Mouse (Mus musculus) left cerebral cortex, postnatal 10 days (tissue): Measurements from ENCODE around the gene Chmp6. TPM values are rescaled to one million over a fixed set of nuclear protein-coding genes. Genes with fewer than 3 reads are reported as not detected.

Experiments used
- DNase-seq, 2 experiments: peaks; one replicate each; pipeline ENCODE4 v3.0.0; 2021 to 2022; ENCODE audit warnings: low spot score in 2 of 2, mixed read lengths in 1 of 2; ENCODE audit errors: extremely low spot score in 1 of 2
- intact Hi-C: fragments of 180-260 bp; cut with DNase I; formaldehyde crosslinking; loops from one replicate; pipeline ENCODE4 v1.15.1; 2025
- total RNA-seq, 2 experiments: library from RNA; stranded (reverse); gene quantifications; 2 replicates each; pipeline ENCODE4 v1.2.3; 2021

The Chmp6 gene
- total RNA-seq, 2 experiments from 2014 or later, result 43.0 to 46.9 TPM

DNA sequence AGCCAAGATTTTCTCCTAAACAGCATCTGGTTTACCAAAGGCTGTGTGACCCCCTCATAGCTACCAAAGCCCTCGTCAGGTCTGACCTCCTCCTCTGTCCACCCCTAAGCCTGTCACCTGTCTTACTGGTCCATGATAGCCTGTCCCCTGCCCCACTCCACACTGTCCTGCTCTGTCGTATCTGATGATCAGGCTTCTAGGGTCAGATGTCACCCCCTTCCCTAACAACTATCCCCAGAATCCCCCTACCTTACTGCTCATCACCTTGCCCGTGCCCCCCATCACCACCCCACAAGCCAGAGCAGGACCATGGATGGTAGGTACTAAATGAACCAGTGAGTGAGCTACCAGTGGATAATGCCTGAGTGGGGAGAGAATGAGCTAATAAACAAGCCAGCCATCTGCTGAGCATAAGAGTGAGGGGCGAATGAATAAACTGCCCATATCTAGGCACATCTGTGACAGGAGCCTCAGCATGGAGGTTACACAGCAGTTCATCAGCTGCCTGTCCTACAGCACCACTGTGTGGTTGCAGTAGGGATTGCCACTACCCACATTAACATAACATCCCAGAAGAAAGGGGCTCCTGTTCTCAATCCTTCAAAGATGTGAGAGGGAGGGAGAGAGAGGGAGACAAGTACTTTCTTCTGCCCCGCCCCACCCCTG is 8.5 kb upstream of the Chmp6 start:
- DNase-seq, result peak; percentile 73 to 75
- intact Hi-C loops, result loop anchor here (1.0 to 10.0 kb wide), 3 partner anchors 38 to 560 kb away; partner anchors contain the start of gene Baiap2

DNA sequence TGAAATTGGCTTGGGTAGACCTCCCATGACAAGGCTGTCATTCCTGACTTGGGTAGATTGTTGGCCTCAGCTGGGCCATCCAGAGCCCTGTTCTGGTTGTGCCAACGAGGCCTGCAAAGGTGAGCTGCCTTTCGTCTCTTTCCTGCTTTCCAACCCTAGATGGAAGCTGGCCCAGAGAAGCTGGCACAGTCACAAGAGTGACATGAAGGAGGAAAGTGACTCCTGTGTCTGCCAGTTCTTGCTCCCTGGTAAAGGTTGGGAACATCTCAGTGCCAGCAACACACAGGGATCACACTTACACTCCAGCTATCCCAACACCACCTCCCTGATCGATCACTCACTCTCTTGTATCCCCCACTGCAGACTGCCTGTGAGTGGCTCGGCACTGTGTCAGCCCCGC is 7.4 kb upstream of the Chmp6 start:
- intact Hi-C loops, result loop anchor here (1.0 to 10.0 kb wide), 3 partner anchors 37 to 561 kb away; partner anchors contain the start of gene Baiap2
- no peak for DNase-seq

DNA sequence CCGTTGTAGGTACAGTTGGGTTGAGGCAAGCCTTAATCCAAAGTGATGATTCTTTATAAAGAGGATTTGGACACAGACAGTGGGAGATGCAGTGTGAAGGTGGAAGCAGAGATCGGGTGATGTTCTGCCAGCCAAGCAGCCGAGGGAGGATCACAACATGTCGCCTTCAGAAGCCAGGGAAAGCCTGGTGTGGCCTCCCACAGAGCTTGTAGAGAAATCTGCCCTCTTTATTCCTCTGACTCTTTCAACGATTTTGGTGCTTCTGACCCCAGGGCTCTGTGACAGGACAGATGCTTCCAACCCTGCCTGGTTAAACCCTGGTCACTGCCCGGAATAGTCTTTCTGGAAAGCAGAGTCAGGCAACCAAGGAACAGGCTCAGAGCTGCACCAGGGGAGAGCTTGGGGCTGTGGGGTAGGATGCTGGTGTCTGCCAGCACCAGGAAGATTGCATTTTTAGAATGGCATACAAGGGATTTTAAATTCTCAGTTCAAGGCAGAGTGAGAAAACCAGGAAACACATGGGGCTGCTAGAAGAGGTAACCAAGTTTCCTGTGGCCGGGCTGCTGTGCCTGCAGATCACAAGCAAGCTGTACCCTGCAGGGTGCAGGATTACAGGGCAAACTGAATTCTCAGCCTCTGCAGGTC is 6.1 kb upstream of the Chmp6 start:
- intact Hi-C loops, result loop anchor here (5.0 to 10.0 kb wide), 2 partner anchors 35 to 562 kb away; partner anchors contain the start of gene Baiap2
- DNase-seq, result no peak

DNA sequence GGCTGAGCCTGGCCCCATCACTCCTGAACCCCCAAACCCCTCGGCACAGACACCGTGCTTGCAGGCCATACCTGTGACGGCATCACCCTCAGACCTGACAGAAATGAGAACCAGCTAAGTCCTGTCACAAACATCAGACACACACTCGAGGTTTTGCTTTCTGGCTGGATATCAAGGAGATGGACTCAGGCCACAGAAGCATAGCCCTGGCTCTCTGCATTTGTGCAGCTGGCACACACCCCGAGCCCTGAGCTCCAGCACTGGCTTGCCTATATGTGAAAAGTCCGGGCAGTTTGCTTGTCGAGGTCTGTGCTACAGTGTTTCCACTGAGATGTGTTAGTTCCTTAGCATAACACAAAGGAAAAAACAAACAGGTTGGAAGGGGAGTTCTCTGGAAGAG is 5.5 kb upstream of the Chmp6 start:
- DNase-seq, result no peak
- intact Hi-C loops, result loop anchor here (5.0 to 10.0 kb wide), 2 partner anchors 35 to 563 kb away; partner anchors contain the start of gene Baiap2

DNA sequence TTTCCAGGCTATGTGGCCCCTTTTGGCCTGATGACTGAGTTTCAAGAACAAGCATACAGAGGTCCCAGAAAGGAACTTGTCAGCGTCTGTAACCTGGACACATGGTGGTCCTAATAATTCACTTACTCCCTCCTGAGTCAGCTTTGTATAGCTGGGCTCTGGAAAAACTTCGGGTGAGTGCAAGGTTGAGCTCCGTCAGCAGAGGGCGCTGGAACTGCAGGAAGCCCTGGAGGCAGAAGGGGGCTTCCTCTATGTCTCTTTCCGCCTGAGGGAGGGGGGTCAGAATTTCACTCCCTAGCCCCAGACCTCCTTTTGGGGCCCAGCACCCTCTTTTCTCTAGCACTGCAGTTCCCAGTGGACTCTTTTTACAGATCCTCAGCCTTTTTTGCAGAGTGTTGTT is 3.8 kb upstream of the Chmp6 start:
- peak; percentile 57 to 80 for DNase-seq
- intact Hi-C loops, result loop anchor here (5.0 to 10.0 kb wide), 2 partner anchors 33 to 565 kb away; partner anchors contain the start of gene Baiap2

DNA sequence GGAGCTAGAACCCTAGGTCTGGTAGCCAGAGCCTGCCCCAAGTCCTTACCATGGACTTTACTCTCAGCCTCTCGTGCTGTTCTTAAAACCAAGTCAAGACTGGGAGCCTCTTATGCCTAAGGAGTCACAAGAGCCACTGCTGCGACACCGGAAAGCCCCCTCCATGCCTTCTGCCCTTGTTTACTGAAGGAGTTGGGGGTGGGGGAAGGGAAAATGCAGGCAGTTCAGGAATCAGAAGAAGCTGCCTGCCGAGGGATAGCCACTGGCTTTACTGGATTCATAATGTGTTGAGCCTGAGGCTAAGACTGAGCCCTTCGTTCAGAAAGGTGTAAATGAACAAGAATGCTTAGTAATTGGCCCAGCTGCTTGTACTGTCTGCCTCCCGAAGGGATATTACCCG is 396 bp upstream of the Chmp6 start:
- DNase-seq, result no peak
- intact Hi-C loops, result loop anchor here (2.0 kb wide), 1 partner anchor 78 kb away; no protein-coding TSS in a partner anchor

DNA sequence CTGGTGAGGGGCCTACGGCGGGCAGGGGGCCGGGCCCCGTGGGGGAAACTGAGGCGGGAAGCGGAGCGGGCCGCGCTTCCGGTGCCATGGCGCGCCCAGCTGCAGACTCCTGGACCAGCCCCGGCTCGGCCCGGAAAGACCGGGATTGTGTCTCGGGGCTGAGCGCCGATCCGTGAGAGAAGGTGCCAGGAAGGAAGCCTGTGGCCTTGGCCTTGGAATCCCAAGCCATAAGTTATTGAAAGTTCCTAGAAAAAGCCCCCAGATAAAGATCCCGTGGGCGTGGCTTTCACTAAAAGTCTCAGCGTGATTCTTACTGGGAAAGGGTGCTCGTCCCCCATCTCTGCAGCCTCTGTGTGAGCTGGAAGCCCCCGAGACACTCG is 684 bp downstream of the Chmp6 start:
- DNase-seq, result no peak
- intact Hi-C loops, result loop anchor here (2.0 kb wide), 1 partner anchor 77 kb away; no protein-coding TSS in a partner anchor

DNA sequence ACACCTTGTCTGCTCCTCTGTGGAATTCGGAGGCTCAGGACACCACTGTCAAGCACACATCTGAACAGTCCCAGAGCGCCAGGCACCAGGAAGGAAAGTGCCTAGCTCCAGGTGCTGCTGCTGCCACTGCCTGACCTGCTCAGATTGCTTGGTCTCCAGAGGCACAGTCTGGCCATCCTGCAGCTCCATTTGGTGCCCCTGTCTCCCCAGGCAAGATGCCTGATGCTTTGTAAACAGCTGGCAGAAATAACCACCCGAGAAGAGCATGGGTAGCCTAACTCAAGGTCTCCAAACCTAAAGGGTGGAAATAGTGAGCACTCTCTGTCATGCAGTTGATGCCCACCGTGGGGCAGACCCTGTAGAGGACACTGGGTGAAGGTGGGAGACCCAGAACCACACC is 1.1 kb downstream of the Chmp6 start:
- DNase-seq, result no peak
- intact Hi-C loops, result no loop called here

DNA sequence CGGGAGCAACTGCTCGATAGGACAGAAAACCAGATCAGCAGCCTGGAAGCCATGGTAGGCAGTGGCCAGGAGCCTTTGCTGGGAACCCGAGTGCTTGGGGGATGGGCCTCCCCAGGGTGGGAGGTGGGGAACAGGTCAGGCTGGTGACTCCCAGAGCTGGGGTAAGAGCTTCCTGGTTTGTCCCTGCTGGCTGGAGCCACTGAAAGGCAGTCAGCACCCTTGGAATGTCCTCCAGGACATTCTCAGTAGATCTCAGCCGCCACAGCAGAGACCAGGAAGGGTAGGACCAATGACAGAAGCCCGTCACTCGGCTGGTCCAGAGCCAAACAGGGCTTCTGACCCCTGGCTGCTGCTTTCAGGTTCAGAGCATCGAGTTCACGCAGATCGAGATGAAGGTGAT is 2.4 kb downstream of the Chmp6 start:
- DNase-seq, result peak in 1 of 2 experiments; percentile 49
- intact Hi-C loops, result no loop called here

DNA sequence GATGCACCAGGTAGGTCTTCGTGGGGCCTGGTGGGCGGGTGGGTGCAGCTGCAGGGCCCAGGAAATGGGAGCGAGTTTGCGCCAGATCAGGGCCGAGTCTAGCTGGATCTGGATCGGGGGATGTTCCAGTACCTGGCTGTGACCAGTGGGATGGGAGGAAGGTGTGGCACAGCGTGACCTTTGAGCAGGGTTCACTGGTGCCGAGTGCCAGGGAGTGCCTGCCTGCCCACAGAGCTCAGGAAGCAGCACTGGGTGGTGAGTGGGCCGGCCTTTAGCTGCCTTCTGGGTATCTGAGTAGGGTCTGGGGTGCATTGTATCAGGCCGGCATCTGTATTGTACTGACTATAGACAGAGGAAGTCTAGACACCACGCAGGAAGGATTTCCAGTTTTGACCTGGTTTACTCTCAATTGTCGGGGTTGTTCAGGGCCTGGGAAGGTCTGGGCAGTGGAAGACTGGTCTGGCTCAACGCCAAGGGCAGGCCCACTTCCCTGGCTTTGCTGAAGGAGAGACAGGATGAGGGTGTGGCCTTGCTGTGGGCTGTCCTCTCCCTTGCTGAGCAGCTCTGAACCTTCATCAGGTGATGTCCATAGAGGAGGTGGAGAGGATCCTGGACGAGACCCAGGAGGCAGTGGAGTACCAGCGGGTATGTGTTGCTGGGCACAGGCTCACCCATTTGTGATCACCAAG is 3.0 kb downstream of the Chmp6 start:
- peak in 1 of 2 experiments; percentile 89 for DNase-seq
- intact Hi-C loops, result no loop called here

DNA sequence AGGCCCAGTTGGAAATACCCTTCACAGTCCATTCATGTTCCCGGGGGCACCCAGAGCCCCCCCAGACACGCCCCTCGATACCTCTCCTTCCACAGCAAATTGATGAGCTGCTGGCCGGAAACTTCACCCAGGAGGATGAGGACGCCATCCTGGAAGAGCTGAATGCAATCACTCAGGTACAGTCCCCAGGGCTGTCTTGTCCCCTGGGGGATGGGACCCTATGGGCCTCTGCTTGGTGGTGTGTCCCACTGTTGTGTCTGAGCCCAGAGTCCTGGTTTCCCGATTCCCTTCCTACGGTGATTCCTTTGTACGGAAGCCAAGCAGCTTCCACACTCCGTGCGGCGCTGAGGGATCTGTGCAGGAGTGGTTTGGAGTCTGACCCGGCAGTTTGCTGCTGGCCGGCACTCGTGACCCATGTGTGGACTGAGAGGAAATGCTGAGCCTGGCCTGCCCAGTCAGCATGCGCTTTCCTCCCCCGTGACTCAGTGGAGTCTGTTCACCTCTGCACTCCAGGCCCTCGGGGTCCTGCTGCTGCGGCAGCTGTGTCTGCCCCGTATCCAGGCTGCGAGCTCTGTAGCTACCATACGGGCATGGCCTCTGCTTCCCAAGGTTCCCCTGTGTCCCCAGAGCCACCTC is 3.7 kb downstream of the Chmp6 start:
- intact Hi-C loops, result no loop called here
- DNase-seq, result peak in 1 of 2 experiments; percentile 73

DNA sequence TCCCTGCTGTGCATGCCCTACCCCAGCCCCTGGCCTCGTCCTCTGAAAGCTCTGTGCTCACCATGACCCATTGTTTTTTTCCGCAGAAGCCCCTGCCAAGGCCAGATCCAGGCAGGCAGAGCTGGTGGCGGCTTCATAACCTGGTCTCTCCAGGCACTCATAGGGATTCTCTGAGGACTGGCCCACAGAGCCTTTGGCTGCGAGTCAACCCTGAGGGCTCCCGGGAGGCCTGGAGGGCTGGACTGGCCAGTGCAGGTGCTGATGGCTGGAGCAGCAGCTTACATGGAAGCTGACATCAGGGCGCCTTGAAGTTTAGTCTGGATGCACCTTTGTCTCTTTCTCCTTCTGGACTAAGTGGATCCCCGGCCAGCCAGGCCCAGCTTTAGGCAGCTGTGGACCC is 5.3 kb downstream of the Chmp6 start:
- no peak for DNase-seq
- intact Hi-C loops, result no loop called here

DNA sequence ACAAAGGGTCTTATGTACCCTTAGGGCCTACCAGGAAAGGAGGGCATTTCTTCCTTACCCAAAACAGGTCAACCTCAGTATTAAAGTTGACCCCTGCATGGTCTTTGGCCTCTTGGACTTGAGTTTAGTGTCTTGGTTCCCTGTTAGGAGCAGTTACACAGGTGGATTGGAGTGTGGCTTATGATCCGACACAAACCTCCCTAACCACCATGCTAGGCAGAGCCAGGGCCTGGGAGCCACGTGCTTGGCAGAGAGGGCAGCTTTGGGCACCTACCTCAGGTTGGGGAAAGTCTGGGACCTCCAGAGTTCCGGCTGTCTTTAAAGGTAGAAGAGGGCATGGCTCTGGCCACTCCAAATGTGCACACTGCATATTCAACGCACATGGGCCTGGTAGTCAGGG is 6.2 kb downstream of the Chmp6 start:
- DNase-seq, result peak in 1 of 2 experiments; percentile 18
- intact Hi-C loops, result no loop called here

DNA sequence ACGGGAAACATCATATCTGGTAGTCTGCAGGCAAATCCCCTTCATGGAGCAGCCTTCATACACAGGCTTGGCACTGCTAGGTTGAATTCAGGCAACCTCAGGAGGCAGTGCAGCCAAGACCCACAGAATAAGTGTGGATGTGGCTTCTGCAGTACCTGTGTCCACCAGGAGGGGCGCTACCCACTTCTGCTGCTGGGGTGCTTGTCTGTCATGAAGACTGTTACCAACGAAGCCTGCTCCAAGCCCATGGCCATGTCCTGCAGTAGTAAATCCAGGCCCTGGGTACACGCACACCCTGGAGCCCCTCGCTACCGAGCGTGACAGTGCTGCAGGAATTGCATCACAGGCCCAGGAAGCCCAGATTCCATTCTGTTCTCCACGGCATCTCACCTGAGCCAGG is 6.7 kb downstream of the Chmp6 start:
- intact Hi-C loops, result no loop called here

DNA sequence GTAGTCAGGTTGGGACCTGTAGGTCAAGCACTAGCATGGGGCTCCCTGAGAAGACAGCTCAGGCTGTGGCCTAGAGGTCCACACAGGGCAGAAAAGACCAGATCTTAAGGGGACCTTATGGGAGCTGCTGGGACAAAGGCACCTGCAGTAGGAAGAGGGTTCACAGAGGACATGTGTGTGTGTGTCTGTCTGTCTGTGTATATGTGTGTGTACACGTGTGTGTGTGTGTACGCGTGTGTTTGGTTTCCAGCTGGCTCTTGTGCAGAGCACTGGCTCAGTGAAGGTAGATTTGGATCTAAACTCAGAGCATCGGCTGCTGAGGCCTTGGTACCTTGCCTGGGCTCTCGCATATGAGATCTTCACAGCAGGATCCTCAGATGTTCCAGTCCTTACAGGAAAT is 7.4 kb downstream of the Chmp6 start:
- intact Hi-C loops, result no loop called here
- DNase-seq, result peak in 1 of 2 experiments; percentile 21

More for the DNA sequence above, 6.7 kb downstream of the Chmp6 start:
- peak; percentile 65 to 86 for DNase-seq

DNA sequence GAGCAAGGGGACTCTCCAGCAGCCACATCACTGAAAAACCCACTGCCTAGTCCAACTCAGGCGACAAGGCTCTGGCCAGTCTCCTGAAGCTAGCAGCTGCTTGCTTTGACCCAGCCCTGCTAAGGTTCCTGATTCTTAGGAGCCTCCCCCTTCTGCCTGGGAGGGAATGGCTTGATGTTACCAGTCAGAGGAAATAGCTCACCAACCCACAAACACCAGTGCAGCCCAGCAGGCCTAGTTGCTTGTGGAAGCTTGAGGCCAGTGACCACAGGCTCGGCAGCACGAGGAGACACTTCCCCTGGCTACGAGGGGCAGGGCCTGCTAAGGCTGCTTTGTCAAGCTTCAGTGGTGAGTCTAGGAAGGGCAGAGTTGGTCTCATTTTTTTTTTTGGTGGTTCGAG is 11.9 kb downstream of the Chmp6 start:
- intact Hi-C loops, result no loop called here
- peak in 1 of 2 experiments; percentile 60 for DNase-seq

DNA sequence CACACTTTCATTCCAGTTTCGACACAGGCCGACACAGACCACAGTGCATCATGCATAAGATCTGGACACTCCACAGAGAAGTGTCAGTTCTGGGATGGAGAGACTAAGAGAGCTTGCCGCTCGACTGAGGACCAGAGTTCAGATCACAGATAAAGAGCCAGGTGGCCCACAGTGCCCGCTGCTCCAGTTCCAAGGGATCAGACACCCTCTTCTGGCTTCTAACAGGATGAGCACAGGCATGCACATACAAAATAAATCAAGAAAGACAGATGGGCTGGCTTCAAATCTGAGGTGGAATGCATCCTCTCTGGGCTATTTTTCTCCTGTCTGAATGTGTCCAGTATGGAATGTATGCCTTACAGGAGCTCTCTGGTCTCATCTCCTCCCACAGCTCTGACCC is 13.5 kb downstream of the Chmp6 start:
- intact Hi-C loops, result no loop called here
- DNase-seq, result no peak

DNA sequence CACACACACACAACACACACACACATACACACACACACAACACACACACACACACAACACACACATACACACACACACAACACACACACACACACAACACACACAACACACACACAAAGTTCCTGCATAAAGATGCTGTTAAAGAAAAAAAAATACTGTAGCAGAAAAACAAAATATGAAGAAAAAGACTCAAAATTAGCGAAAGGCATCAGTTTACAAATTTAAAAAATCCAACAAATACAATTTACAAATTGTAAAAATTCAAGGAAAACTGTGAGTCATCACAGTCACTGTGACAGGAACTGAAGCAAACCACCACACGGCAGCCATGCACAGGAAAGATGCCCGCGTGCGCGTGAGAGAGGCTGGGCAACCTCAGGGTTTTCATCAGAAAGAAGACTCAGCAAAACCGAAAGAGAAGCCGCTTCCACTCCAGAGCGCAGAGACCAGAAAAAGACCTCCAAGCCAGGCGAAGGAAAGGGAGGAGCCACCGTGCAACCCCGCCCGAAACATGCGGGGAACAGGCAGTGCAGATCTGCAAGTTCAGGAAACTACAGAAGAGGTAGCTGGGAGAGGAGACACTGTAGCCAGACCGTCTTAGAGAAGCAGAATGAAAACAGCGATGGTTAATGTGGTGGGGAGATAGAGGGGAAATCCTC is 14.9 kb downstream of the Chmp6 start:
- DNase-seq, result peak in 1 of 2 experiments; percentile 69
- intact Hi-C loops, result no loop called here
